Mouse (Mus musculus): Measurements from ENCODE around the gene Ptpdc1.
A peak's percentile ranks its signal among the peaks of the same experiment; 100 is the strongest.

The Ptpdc1 gene

GRCm38 (mm10) chr13:48625433-48626184 is at the start of gene Ptpdc1:
Ptpdc1 (minus strand) TSS chr13:48625664.
- peak; percentile 95 for DNase-seq (ENCODE audit: low read depth, low spot score)

DNA sequence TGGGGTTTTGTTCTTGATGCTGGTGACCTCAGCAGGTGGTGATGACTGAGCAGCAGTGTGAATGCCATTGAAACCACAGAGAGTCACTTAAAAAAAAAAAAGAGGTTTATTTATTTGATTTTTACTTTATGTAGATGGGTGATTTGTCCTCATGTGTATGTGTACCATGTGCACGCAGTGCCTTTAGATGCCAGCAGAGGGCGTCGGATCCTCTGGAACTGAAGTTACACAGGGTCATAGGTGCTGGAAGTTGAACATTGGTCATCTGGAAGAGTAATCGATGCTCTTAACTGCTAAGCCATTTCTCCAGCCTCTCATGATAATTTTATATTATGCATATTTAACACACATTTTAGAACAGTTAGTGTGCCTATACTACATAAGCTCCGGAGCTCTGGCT is 49.1 kb upstream of the Ptpdc1 start:
- no peak for DNase-seq (ENCODE audit: low read depth, low spot score)

- no peak for DNase-seq (ENCODE audit: low read depth, low spot score)
Measured at GRCm38 (mm10) chr13:48672312-48672840, 46.9 kb upstream of the Ptpdc1 start.

DNA sequence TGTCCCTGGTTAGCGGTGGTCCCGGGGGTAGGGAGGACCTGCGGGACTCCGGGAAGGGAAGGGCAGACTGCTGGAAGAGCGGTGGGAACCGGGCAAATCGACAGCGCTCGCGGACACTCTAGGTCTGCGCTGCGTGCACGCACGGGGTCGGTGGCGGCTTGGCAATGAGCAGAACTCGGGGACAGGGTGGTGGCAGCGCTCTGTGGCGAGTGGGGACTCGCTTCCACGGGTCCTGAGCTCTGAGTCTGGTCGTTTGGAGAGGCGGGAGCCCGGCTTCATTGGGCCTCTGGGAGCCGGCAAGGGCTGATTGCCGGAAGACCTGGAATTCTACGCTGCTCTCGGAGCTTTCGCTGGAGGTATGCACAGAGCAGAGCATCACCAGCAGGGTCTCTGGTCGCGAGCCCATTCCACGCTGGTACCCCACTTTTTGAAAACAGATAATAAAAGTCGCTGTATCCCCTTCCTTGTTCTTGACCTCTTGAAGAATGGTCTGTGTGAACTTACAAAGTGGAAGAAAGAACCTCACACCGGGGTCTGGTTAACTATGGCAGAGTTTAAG is 43.6 kb upstream of the Ptpdc1 start:
- DNase-seq (ENCODE audit: low read depth, low spot score), result no peak

DNA sequence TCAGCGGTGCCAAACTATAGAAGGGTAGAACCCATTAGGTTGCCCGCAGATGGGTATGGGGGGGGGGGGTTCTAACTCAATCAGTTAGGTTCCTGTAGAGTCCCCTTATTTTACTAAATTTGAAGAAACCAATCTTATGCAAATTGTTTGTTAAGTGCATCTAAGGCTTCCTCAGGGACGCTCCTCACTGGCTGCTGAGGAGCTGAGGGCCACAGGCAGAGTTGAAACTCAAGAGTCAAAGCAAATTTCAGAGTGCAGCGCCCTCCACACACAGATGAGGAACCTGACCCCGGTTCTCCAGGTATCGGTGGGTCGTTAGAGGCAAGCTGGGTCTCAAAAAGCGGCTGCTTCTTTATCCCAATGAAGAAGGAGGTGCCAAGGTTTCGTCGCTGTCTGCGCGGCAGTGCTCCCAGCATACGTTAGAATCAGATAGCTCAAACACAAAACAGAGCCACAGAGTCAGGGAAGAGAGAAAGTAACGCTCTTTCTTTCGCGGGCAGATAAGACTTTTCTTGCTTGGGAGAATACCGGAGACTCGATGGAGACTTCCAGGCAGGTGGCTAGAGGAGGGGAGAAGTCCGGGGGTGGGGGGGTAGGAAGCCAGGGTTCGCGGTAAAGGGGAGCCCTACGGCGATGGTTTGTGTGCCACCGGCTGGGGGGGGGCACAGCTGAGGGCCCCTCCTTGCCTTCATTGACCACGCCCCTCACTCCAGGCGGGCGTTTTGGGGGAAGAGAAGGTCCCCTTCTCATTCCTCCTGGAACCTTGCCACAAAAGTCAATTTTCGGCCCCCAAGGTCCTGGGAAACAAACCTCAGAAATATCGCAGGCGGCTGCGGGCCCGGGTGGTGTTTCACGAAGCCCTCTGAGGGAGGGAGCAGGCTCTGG is 42.9 kb upstream of the Ptpdc1 start:
- no peak for DNase-seq (ENCODE audit: low read depth, low spot score)

GRCm38 (mm10) chr13:48667461-48667860 is 42.0 kb upstream of the Ptpdc1 start:
- DNase-seq (ENCODE audit: low read depth, low spot score), result no peak

- no peak for DNase-seq (ENCODE audit: low read depth, low spot score)
Measured at GRCm38 (mm10) chr13:48665656-48666597, 40.5 kb upstream of the Ptpdc1 start.

DNA sequence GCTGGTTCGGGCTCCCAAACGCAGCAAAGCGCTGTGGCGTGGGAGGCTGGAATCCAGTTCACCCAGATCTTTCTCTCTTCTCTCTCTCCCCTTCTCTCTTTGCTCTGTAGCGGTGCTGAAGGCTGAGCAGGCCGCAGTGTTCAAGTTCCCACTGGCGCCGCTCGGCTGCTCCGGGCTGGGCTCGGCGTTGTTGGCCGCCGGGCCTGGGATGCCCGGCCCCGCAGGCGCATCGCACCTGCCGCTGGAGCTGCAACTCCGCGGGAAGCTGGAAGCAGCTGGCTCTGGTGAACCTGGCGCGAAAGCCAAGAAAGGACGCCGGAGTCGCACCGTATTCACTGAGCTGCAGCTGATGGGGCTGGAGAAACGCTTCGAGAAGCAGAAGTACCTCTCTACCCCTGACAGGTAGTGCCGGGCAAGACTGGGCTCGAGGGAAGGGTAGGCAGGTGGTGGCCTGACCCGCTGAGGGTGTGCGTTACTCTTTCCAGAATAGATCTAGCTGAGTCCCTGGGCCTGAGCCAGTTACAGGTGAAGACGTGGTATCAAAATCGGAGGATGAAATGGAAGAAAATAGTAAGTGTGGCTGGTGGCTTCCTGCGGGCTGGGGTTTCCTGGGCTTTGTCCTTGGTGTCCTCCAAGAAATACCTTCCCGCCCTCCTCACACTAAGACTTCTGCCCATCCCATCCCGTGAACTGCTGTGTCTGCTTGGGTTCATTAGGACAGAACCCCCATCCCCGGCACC is 39.6 kb upstream of the Ptpdc1 start:
- no peak for DNase-seq (ENCODE audit: low read depth, low spot score)

- no peak for DNase-seq (ENCODE audit: low read depth, low spot score)
Measured at GRCm38 (mm10) chr13:48663988-48664339, 38.5 kb upstream of the Ptpdc1 start.

GRCm38 (mm10) chr13:48663211-48663987 is 37.9 kb upstream of the Ptpdc1 start:
- DNase-seq (ENCODE audit: low read depth, low spot score), result no peak

GRCm38 (mm10) chr13:48662431-48663143 is 37.1 kb upstream of the Ptpdc1 start, which contains the start of gene Barx1:
Barx1 (plus strand) TSS chr13:48662998.
- DNase-seq (ENCODE audit: low read depth, low spot score), result no peak

DNA sequence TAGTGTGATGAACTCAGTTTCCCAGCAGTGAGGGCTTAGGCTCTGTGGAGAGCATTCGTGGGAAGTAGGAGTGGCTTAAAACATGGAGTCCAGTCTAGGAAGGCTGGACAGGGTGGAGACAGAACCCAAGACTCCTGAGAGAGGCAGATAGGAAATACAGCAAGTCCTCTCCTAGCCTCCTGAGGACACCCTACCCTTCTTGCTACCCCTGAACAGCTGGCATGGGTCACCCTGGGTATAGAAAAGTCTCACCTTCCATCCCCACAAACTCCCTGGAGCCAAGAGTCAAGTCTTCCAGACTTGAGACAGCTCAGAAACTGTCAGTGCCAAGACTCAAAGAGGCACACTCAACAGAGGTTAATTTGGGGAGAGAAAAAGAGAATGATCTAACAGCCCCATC is 36.1 kb upstream of the Ptpdc1 start:
- DNase-seq (ENCODE audit: low read depth, low spot score), result no peak

DNA sequence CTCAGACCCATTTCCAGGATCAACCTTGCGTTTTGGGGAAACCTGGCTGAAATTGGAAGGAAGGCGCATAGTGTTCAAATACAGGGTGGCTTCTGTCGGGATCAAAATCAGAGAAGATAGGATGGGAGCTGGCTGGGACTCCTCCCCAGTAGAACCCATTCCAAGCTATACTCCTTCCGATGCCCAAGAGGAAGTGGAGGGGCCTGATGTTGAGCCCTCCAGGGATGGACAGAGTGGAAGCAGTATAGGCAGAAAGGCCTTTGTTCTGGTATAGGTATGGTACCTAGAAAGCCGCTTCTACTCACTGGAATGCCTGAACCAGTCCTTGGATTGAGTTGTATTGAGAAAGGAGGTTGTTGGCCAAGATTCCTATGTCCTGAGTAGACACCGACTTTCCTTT is 35.3 kb upstream of the Ptpdc1 start:
- no peak for DNase-seq (ENCODE audit: low read depth, low spot score)

GRCm38 (mm10) chr13:48660221-48660734 is 34.8 kb upstream of the Ptpdc1 start:
- DNase-seq (ENCODE audit: low read depth, low spot score), result no peak

DNA sequence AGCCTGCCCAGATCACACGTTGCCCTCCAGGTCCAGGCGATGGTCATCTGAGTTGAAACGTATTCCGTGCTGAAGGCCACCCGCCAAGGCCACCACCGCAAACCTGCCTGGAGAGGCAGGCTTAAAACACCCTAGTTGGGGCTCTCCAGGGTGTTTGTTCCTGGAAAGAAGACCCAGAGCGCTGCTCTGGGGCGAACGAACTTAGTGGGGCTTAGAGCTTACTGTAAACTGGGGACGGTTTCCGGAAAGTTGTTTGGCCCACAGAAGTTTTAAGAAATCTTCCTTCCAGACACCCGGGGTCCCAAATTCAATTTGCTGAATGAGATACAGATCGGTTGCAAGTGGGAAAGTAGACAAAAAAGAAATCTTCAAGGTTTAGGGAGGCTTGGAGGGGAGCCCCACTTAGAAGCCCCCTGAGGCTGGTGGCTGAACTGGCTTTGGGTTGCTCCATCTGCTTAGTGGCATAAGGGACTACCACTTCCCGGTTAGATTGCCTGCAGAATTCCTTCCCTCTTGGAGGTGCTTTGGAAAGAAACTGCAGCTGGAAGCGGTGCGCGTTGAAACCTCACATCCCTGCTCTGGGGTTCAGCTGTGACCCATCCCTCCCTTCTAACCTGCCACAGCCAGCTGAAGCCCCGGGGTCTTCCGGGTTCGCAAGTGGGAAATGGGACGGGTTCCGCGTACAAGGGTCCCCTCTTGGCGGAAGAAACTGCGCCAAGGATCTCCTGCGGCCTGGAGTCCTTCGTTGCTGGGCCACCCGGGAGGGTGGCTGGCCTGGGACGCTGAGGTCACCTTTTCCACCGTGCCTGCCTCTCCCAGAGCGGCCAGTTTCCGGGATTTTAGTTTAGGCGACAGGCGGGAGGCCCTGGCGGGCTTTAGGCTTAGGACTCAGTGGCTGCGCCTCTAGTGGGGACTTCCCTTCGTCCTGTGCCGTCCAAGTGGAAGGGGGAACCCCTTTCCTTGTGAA is 34.1 kb upstream of the Ptpdc1 start:
- no peak for DNase-seq (ENCODE audit: low read depth, low spot score)

GRCm38 (mm10) chr13:48658588-48659253 is 33.3 kb upstream of the Ptpdc1 start:
- DNase-seq (ENCODE audit: low read depth, low spot score), result no peak

DNA sequence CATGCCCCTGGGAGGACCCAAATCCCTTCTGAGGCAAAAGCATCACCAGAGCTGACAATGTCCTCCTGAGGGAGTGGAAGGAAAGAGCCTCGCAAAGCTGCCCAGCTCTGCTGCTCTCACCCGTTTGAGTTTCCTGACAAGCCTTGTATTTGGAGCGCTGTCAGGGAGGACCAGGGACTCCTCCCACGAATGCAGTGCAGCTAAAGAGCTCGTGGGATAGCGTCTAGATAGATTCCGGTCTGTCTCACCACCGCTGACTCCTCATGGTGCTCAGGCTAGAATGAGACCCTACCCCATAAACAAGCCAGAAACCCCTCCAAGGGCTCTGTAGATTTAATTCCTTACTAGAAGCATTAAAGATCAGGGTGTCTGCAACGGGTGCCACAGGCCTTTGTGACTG is 32.3 kb upstream of the Ptpdc1 start:
- no peak for DNase-seq (ENCODE audit: low read depth, low spot score)

Data from CD4-positive helper T cell, adult 2 months (primary cell).